Mouse (Mus musculus): ENCODE data around the gene Ankrd6.

Ankrd6 gene

DNA sequence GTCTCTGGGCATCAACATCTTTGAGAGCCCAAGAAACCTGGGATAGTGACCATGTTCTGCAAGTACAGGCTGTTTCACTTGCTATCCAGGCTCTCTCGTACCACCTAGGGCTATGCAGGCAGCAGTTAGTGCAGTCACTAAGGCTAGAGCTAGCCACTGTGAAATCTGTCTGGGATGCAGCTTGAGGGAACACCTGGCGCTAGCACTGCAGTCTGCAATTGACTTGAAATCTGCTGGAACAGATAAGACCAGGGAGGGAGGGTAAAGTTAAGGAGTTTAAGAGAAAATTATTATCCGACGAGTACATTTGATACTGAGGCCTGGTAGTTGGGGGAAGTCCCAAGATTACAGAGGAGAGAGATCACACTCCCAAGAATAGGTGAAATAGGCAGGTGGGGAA lies 170.6 kb downstream of the Ankrd6 start:
- DNase-seq (ENCODE audit: low read depth): no peak

- DNase-seq (ENCODE audit: low read depth): peak; percentile 9
Observed at GRCm38 (mm10) chr4:32770284-32770810, 180.3 kb downstream of the Ankrd6 start.

DNA sequence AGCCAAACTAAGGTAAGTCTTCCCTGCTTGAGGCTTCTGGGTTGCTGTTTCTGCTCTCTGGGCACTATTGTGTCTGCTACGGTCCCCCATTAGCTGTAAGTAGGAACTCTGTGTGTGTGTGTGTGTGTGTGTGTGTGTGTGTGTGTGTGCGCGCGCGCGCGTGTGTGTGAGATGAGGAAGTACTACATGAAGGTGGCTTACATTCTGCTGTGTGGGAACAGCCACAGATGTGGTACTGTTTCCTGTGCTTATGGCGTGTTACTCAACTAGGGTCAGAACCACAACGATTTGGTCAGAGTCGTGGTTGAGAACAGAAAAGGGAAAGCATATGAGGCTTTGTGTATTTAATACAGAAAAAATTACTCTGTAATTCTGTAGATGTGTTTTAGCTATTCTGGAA lies 182.6 kb downstream of the Ankrd6 start:
- no peak for DNase-seq (ENCODE audit: low read depth)

DNA sequence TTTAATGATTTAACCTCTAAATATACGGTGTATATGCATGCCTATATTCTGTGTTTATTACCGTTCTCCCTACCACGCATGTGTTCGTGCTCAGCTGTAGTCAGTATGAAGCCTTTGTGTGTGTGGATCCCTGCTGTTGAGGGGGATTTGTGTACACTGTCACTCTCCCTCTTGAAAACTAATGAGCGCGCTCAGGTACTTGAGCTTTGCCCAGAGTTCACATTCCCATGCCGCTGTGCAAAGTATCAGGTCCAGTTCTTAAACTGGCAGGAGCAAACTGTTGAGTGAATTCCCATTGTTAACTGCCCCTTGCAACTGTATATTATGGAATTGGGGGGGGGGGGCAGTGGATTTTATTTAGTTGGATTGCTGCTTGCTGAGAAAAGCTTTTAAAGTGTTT lies 183.2 kb downstream of the Ankrd6 start:
- DNase-seq (ENCODE audit: low read depth): no peak

DNA sequence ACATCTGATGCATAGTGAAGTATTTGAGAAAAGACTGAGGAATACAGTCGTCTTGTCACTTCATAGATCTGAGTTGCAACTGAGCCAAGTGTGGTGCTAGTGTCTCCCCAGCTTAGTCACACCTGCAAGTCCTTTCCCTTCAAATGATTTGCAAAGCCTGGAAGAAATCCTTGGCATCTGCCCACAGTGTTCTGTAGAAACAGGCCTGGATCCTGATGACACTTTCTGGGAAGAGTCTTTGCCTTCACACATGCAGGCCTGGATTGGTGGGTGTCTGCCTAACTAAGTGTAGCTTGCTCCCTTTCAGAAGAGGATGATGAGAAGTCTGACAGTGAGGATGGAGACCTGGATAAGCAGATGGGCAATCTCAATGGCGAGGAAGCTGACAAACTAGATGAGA lies 193.2 kb downstream of the Ankrd6 start:
- no peak for DNase-seq (ENCODE audit: low read depth)

Measured in c-Kit-positive CD71-positive TER-119-negative erythroid progenitor cells, embryonic 14.5 days (primary cell).